Mouse (Mus musculus): ENCODE measurements around the gene Olfr1337.
"Not testable (repeated sequence)": the region's sequence is repeated elsewhere in the genome, so short reads cannot be mapped to it uniquely, and the experiment has no call there.

Gene Olfr1337

DNA sequence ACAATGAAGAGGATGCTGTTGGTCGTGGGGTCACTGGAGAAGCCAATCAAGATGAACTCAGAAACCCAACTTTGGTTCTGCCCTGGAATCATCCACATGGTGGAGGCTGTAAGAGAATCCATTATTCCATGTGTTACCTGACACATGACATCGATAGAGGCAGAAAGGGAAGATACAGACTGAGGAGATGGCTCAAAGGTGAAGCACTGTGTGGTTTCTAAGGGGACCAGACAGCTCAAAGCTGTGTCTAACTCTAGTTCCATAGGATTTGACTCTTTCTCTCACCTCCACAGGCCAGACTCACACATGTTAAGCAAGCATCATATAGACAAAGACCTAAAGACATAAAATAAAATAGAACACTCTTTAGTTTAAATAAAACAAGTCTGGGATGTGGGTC, at the start of gene Olfr1337:
Gene Olfr1337 (minus strand): TSS at position 101 of the 400 bp plus-strand sequence.
- no peak for DNase-seq (ENCODE audit: low read depth in 1 of 2, low spot score in 2 of 2)

DNA sequence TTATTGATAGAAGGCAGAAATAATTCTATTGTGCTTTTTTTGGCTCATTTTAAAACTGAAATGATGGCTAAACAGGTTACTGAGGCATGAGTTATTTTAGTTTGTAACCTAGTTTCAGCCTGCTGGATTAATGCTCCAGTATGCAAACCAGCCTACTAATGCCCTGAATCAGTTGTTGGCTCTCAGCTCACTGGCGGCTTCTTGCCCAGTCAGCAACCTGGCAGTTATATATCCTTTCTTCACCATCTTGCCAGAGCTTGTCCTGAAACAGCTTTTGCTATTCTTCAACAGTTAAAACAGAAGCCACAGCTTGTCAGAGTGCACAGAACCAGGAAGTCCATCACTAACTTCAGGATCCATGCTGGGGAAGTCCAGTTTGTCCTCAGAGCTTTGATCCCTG, 36.5 kb upstream of the Olfr1337 start:
- DNase-seq (ENCODE audit: low read depth in 1 of 2, low spot score in 2 of 2) = no peak

DNA sequence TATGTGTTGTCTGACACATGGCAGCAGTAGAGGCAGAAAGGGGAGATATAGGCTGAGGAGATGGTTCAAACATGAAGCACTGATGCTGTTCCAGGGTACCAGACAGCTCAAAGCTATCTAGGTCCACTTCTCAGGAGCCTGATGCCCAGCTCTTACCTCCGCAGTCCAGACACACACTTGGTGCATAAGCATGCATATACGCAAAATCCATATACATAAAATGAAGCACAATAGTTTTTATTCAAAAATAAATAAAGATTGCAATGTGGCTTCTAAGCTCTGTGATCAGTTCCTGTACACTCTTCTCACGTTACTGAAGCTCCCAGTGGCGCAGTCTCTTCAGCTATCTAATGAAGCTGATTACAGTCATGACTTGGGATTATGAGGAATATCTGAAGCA, 27.5 kb upstream of the Olfr1337 start, which contains the start of gene Olfr1335:
Gene Olfr1335 (minus strand): TSS at position 101 of the 400 bp plus-strand sequence.
- DNase-seq (ENCODE audit: low read depth in 1 of 2, low spot score in 2 of 2) = no peak

GRCm38 (mm10) chr4:118792796-118793195, 10.4 kb upstream of the Olfr1337 start:
- not testable (repeated sequence) for DNase-seq (ENCODE audit: low read depth in 1 of 2, low spot score in 2 of 2)

DNA sequence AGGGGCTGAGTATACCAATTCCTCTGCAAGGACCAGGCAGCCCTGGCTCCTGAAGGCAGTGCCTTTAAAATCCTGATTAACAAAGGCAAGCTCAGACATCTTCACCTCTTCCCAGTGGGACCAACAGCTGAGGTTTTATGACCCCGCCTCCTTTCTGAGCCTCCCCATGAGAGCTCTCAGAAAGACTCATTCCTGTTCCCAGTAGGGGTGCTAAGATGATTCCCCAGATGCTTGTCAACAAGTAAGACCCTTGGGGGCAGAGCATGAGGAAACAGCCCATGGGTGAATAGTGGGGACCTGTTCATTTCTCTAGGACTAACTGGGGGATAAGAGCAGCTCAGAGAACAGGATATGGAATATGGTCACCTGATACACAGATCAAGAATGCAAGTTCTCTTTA, 23.7 kb downstream of the Olfr1337 start, which contains the start of gene Olfr1338:
Gene Olfr1338 (minus strand): TSS at position 101 of the 400 bp plus-strand sequence.
- DNase-seq (ENCODE audit: low read depth in 1 of 2, low spot score in 2 of 2) = no peak

- no peak for DNase-seq (ENCODE audit: low read depth in 1 of 2, low spot score in 2 of 2)
These were observed 40.5 kb downstream of the Olfr1337 start for GRCm38 (mm10) chr4:118741881-118742280.

- DNase-seq (ENCODE audit: low read depth in 1 of 2, low spot score in 2 of 2) = no peak
These were observed 41.2 kb downstream of the Olfr1337 start for GRCm38 (mm10) chr4:118740988-118741698.

DNA sequence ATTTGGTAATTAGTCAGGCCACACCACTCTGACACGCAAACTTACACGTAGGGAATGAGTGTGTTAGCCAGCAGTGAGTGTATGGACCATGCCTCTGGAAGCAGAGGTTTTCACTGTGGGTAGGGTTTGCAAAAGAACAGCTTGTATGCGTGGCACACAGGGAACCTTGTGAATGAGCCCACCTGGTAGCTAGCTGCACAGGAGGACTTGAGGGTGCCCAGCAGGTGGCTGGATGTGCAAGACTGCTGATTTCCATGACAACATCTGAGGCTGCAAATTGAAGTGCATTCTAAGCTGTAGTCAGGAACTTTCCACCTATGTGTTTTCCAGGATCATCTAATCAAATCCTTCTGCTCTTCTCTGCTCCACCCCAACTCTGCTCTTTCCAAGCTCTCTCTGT, 42.8 kb downstream of the Olfr1337 start:
- no peak for DNase-seq (ENCODE audit: low read depth in 1 of 2, low spot score in 2 of 2)

GRCm38 (mm10) chr4:118731875-118732274, 50.5 kb downstream of the Olfr1337 start, which contains the start of gene Olfr1339:
Gene Olfr1339 (plus strand): TSS chr4:118732175.
- no peak for DNase-seq (ENCODE audit: low read depth in 1 of 2, low spot score in 2 of 2)
